Mouse (Mus musculus): ENCODE results near the gene AC192777.2. TPM values are rescaled to one million over a fixed set of nuclear protein-coding genes. Genes with fewer than 3 reads are reported as not detected.
"Not testable (repeated sequence)": the region's sequence is repeated elsewhere in the genome, so short reads cannot be mapped to it uniquely, and the experiment has no call there.

AC192777.2 gene
- not detected in 2 replicates for polyA plus RNA-seq (2014; fragmentation: Nextera tagmentation; extraction: Ambion mirVana)

GRCm38 (mm10) chr17:40095150-40095549, at the start of gene AC192777.2:
Gene AC192777.2 (plus strand): TSS chr17:40095450.
- DNase-seq (ENCODE audit: low spot score); H3K9me3 ChIP-seq (ENCODE audit: control insufficient read depth, low read length); H3K27ac ChIP-seq (ENCODE audit: low read depth, low read length); H3K36me3 ChIP-seq (ENCODE audit: control insufficient read depth, insufficient read depth, low read length); ATAC-seq (replicated peaks; ENCODE audit: low FRiP score); H3K9ac ChIP-seq (ENCODE audit: low read length); H3K27me3 ChIP-seq (ENCODE audit: control insufficient read depth, insufficient read depth, low read length); H3K4me1 ChIP-seq (replicated peaks; ENCODE audit: control insufficient read depth, insufficient read depth, low read length); H3K4me2 ChIP-seq (ENCODE audit: low read depth, low read length, severe bottlenecking); H3K4me3 ChIP-seq (ENCODE audit: low read depth, low read length): not testable (repeated sequence)
- 93% methylated on average over 1 of the region's 1 CpGs for WGBS

- ATAC-seq (replicated peaks; ENCODE audit: low FRiP score); H3K9ac ChIP-seq (ENCODE audit: low read length); H3K4me3 ChIP-seq (ENCODE audit: low read depth, low read length); H3K4me1 ChIP-seq (replicated peaks; ENCODE audit: control insufficient read depth, insufficient read depth, low read length); H3K27ac ChIP-seq (ENCODE audit: low read depth, low read length); H3K4me2 ChIP-seq (ENCODE audit: low read depth, low read length, severe bottlenecking); H3K36me3 ChIP-seq (ENCODE audit: control insufficient read depth, insufficient read depth, low read length); H3K27me3 ChIP-seq (ENCODE audit: control insufficient read depth, insufficient read depth, low read length); DNase-seq (ENCODE audit: low spot score); H3K9me3 ChIP-seq (ENCODE audit: control insufficient read depth, low read length): not testable (repeated sequence)
- WGBS, result 92% methylated on average over 4 of the region's 6 CpGs
Observed at GRCm38 (mm10) chr17:40116172-40116571, 20.9 kb downstream of the AC192777.2 start.

DNA sequence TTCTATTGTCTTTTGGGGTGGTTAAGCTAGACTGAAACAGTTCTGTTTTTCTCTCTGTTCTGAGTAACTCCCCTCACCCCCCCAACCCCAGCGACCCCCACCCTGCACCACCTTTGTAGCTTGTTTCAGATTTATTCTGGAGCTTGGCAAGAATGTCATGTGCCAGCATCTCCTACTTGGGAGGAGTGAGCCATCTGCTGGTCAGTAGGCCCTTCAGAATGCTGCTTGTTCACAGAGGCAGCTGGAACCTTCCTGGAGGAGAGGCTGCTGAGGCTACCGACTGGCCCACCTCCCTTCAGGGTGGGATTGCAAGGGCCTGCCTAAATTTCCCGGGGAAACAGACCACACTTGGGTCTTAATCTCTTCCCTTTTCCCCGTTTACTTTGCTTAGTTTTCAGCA, 21.6 kb downstream of the AC192777.2 start:
- not testable (repeated sequence) for ATAC-seq (replicated peaks; ENCODE audit: low FRiP score); H3K27me3 ChIP-seq (ENCODE audit: control insufficient read depth, insufficient read depth, low read length); H3K36me3 ChIP-seq (ENCODE audit: control insufficient read depth, insufficient read depth, low read length); H3K27ac ChIP-seq (ENCODE audit: low read depth, low read length); H3K4me2 ChIP-seq (ENCODE audit: low read depth, low read length, severe bottlenecking); DNase-seq (ENCODE audit: low spot score); H3K9ac ChIP-seq (ENCODE audit: low read length); H3K9me3 ChIP-seq (ENCODE audit: control insufficient read depth, low read length); H3K4me3 ChIP-seq (ENCODE audit: low read depth, low read length); H3K4me1 ChIP-seq (replicated peaks; ENCODE audit: control insufficient read depth, insufficient read depth, low read length)
- 68% methylated on average over 4 of the region's 4 CpGs for WGBS

Small RNA genes lying within 50 kb of the gene (microRNA-seq; reads per million reads assigned to microRNA genes)
- gene Gm26376 (ENCODE audit: insufficient number of aligned reads), result not detected

Other genes with a start within 250 kb of the AC192777.2 start
- gene Esp38, start 144.9 kb upstream of the AC192777.2 start, polyA plus RNA-seq (2014; fragmentation: Nextera tagmentation; extraction: Ambion mirVana), result not detected in 2 replicates
- 0.11 TPM in 1 of 2 replicates, not detected in the other for gene Pgk2, start 113.2 kb downstream of the AC192777.2 start, polyA plus RNA-seq (2014; fragmentation: Nextera tagmentation; extraction: Ambion mirVana)
- gene Crisp3, start 146.8 kb downstream of the AC192777.2 start, polyA plus RNA-seq (2014; fragmentation: Nextera tagmentation; extraction: Ambion mirVana), result not detected in 2 replicates
- gene Crisp1, start 223.8 kb downstream of the AC192777.2 start, polyA plus RNA-seq (2014; fragmentation: Nextera tagmentation; extraction: Ambion mirVana), result not detected in 2 replicates

Data from forebrain, embryonic 11.5 days (tissue).